Mouse (Mus musculus): Measurements from ENCODE around the gene Sulf2.

DNA sequence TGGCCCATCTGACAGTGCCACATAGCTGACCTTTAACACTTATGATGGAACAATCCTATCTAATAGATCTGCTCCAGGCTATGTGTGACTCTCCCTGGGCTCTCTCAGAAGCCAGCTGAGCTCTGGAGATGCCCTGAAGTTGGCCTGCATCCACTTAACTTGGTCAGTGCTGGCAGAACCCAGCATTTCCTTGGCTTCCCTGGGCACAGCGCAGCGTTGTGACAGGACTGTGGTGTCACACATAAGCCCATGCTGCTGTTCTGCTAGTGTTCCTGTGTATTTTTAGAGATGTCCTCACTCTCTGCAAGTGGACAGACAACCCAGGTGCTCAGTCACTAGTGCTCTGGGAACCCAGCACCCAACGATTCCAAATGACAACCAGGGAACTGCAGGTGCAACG, 26.7 kb downstream of the Sulf2 start:
- TF ChIP-seq CTCF (IDR thresholded peaks at IDR 0.05 in 2 of 3, conservative IDR thresholded peaks at IDR 0.05 in 1 of 3; ENCODE audit: control insufficient read depth in 1 of 3, insufficient read depth in 1 of 3, low read depth in 2 of 3, low read length in 3 of 3, poor library complexity in 1 of 3, severe bottlenecking in 1 of 3) (no peak), MAX (IDR thresholded peaks at IDR 0.05; ENCODE audit: low read length) (no peak), KAT2A (conservative IDR thresholded peaks at IDR 0.05; ENCODE audit: low read depth, low read length) (no peak), POLR2A (IDR thresholded peaks at IDR 0.05; ENCODE audit: control insufficient read depth in 1 of 2, insufficient read depth in 1 of 2, low read depth in 1 of 2, low read length in 2 of 2, poor library complexity in 1 of 2) (no peak)
